Mouse (Mus musculus) spleen, adult 10 weeks (tissue): ENCODE results near the gene Guf1. TPM values are rescaled to one million over a fixed set of nuclear protein-coding genes. Genes with fewer than 3 reads are reported as not detected.

ENCODE experiments used
- polyA plus RNA-seq: library from polyadenylated mRNA; stranded (reverse); fragments of 350-450 nt; fragmentation: Illumina TruSeq; extraction: RNeasy Lipid Tissue Mini Kit (QIAGEN cat#74804); gene quantifications from one replicate; pipeline ENCODE4 v1.2.3, GENCODE M21; 2015; ENCODE audit warnings: low replicate concordance; ENCODE audit not compliant: insufficient read depth

Guf1 gene
- polyA plus RNA-seq, result 40.3 TPM

DNA sequence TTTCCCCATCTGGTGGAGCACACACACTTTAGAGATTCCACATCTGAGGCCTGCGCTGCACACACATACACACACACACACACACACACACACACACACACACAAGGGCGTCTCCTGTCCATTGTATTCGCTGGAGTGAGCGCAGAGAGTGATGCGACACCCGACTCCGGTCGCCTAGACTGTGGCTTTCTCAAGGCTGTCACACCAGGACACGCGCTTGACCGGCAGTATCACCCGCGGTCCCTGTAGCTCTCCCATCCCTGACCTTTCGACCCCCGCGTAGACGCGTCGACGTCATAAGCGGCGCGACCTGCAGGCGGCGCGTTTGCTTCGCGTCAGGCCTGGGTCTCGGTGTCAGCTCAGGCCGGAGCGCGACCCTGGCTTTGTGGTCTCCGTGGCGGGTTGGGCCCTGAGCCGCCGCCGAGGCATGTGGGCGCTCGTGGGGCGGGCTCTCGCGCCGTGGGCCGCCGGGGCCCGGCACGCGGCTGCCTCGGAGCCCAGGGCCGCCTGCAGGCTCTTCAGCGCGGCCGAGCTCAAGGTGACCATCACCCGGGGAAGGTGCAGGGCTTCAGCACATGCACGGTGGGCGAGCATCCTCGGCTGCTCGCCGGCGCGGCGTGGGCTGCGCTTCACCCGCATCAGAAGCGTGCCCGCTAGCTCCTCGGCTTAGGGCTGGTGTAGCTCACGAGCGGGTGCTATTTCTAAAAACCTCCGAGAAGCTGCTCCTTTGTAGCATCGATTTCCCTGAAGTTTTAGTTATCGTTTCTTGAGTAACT, at the start of gene Guf1:
Gene Guf1 (plus strand): TSS at position 296 of the 776 bp plus-strand sequence.

GRCm38 (mm10) chr5:69542489-69542888, 14.2 kb upstream of the Guf1 start, which contains the start of gene Yipf7:
Gene Yipf7 (minus strand): TSS chr5:69542648.

DNA sequence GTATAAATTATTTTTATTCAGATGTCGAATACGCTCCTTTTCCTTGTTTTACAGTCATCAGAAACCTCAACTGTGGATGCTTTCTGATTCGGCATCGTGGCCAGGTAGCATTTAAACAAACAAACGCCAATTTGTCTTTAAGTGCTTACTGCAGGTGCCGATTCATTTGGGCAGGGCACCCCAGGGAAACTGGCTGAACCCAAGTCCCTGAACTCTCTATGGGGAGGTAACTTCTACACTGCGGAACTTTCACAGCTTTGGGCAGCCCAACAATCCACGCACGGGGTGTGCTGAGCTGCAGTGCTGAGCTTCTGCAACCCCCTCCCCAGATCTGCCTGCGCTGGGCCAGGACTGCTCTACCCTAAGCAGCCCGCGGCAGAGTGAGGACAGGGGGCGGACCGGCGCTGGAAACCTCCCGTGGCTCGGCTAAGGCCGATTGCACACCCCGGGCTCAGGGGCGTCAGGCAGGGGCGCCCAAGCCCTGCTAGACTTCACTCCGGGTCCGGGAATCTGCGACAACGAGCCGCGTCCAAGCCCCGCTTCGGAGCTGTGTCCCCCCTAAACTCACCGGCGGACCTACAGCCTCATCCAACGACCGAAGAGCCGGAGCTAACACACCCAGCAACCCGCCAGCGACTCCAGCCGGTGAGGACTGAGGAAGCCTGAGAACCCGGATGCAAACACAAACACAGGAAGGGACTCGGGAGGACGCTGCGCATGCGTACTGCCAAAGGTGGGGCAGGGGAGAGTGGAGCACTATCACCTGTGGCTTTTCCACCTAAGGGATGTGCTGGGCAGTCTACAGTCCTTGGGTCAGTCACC, 35.1 kb downstream of the Guf1 start, which contains the start of gene Gnpda2:
Gene Gnpda2 (minus strand): TSS at position 701 of the 822 bp plus-strand sequence.

Other genes with a start within 250 kb of the Guf1 start
- gene Kctd8, start 215.2 kb upstream of the Guf1 start, polyA plus RNA-seq, result not detected
- not detected for gene Yipf7, start 14.3 kb upstream of the Guf1 start, polyA plus RNA-seq
- gene Gnpda2, start 35.4 kb downstream of the Guf1 start, polyA plus RNA-seq, result 33.4 TPM